Mouse (Mus musculus): ENCODE data around the gene Olfr410.

DNA sequence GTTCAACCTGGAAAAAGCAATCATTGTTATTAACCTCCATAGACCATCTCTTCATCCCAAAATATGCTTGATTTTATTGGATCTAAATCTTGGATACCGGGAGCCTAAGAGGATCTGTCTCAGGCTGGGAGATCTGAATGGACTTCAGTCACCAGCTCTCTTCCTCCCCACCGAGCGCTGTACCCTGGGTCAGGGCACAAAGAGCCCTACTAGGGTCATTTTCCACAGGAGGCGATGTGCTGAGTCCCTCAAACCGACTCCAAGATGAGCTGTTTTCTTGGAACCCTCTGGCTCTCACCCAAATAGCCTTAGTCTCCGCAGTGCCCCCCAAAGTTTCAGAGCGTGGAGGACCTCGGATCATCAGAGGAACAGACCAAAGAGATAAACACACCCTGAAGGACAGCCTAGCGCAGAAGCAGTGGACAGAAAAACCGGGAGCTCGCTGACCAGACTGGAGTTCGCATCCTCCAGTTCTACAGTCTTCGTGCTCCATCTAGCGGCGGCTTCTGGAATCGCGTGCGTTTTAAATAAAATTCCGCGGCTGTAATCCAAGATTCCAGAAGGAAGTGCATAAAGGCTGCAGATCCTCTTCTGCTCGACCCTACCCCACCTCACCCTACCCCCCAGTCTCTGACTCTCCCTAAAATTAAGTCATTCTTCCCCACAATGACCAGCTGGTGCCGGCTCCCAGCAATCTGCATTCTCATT, 33.7 kb upstream of the Olfr410 start:
- no peak for TF ChIP-seq POLR2A (IDR thresholded peaks at IDR 0.05; ENCODE audit: insufficient read depth, low read depth, low read length)
- TF ChIP-seq EP300 (IDR thresholded peaks at IDR 0.05; ENCODE audit: insufficient read depth, low read depth, low read length): 0 out of 2 replicates have a peak, but pooled peaks have one; percentile 35
- TF ChIP-seq CTCF (IDR thresholded peaks at IDR 0.05): peak; percentile 92

Measured in heart, adult 2 months (tissue).